Mouse (Mus musculus): ENCODE results near the gene Mdfi. TPM values are rescaled to one million over a fixed set of nuclear protein-coding genes. Genes with fewer than 3 reads are reported as not detected.

Mdfi gene
- polyA plus RNA-seq, 1 experiment from 2014 or later: 13.1 TPM

DNA sequence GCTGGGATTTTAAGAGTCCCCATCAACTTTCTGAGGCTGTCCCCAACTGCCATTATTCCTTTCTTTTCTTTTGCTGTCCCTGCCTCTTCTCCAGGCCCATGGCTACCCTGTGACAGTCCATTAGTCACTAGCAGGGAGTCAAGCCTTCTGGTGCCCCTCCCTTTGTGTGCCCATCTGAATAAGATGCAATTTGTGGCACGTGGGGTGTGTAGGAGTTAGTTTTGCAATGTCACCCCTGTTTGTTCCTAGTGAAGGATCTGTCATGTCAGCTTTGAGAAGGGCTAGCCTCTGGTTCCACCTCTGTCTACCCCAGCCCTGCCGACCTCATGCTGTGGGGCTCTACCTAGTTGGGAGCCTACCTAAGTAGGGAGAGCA is 67.4 kb downstream of the Mdfi start:
- Histone ChIP-seq H3K4me3 (no peak overlapping the region), H3K27ac (no peak overlapping the region), H3K4me1 (peaks cover 6% of the 10 kb centered on the region), H3K36me3 (replicated peaks) (no peaks in the 10 kb centered on the region), H3K27me3 (ENCODE audit: poor library complexity, severe bottlenecking) (peaks cover 19% of the 10 kb centered on the region; the same call in 1 of the 2 replicates), H3K9me3 (peaks cover 6% of the 10 kb centered on the region)
- 78% methylated on average over 2 of the region's 2 CpGs for WGBS
- no peak for DNase-seq (ENCODE audit: extremely low spot score, low spot score)

DNA sequence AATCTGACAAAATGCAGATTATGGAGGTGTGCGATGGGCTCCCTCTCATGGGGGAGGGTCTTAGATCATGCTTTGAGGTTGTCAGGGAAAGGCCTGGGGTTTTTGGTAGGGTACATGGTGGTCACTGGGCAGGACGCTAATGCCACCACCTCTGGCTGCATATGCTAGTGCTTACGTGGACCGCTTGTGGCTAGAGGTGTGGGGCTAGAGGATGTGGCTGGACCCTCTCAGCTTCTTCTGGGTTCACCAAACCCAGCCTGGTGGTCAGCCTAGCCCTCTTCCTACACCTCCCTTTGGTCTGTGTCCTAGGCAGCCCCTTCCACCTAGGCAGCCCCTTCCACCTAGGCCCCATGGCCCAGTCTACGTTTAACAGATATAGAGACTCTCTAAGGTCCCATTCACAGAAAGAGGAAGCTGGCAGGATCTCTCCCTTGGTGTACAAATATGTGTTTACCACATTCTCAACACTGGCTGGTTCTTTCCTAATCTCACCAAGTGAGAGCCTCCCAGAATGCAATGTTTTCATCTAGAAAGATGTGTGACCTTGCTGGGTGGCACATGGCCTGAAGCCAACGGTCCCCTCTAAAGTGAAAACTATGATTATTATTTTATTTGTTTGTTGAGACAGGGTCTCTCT is 68.0 kb downstream of the Mdfi start:
- peaks cover 6% of the 10 kb centered on the region for H3K4me1 ChIP-seq
- H3K27ac ChIP-seq: no peak overlapping the region
- DNase-seq (ENCODE audit: extremely low spot score, low spot score): no peak
- no peaks in the 10 kb centered on the region for H3K36me3 ChIP-seq (replicated peaks)
- peaks cover 19% of the 10 kb centered on the region; the same call in 1 of the 2 replicates for H3K27me3 ChIP-seq (ENCODE audit: poor library complexity, severe bottlenecking)
- H3K4me3 ChIP-seq: no peak overlapping the region
- 0 out of 2 replicates have a peak, but pooled peaks cover under 1% of the 10 kb centered on the region for H3K9me3 ChIP-seq
- 92% methylated on average over 6 of the region's 6 CpGs for WGBS

DNA sequence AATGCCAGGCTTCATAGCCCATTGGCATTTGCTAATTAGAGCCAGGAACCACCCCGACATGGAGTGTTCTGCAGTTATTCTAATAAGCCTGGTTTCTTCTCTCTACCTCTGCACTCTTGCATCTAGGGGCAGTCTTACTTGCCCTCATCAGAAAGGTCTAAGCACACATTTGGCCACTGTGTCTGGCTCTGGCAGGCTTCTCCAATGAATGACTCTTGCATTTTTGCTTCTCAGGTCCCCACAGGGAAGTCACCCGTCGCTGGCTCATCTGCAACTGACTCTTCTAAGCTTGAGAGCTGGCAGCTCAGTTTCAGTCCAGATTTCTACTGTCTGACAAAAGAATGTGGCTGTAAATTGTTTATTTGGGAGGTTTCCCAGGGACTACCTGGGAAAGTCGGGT is 68.5 kb downstream of the Mdfi start:
- Histone ChIP-seq H3K27me3 (ENCODE audit: poor library complexity, severe bottlenecking) (peaks cover 19% of the 10 kb centered on the region; the same call in 1 of the 2 replicates), H3K36me3 (replicated peaks) (no peaks in the 10 kb centered on the region), H3K9me3 (no peaks in the 10 kb centered on the region), H3K4me1 (peaks cover 6% of the 10 kb centered on the region), H3K4me3 (no peak overlapping the region), H3K27ac (no peak overlapping the region)
- DNase-seq (ENCODE audit: extremely low spot score, low spot score): no peak
- WGBS: 77% methylated on average over 4 of the region's 4 CpGs

Other genes with a start within 250 kb of the Mdfi start
- 43.2 and 45.4 TPM in 2 replicates for gene Bysl, start 223.2 kb downstream of the Mdfi start, polyA plus RNA-seq (2016; fragmentation: Nextera tagmentation; extraction: Ambion mirVana)
- gene Med20, start 223.1 kb downstream of the Mdfi start, polyA plus RNA-seq (2016; fragmentation: Nextera tagmentation; extraction: Ambion mirVana): 43.4 and 47.5 TPM in 2 replicates
- gene Gm20517, start 223.1 kb downstream of the Mdfi start, polyA plus RNA-seq (2016; fragmentation: Nextera tagmentation; extraction: Ambion mirVana): 1.5 and 1.9 TPM in 2 replicates
- 5.0 and 6.0 TPM in 2 replicates for gene Usp49, start 204.0 kb downstream of the Mdfi start, polyA plus RNA-seq (2016; fragmentation: Nextera tagmentation; extraction: Ambion mirVana)
- gene Tomm6, start 146.3 kb downstream of the Mdfi start, polyA plus RNA-seq (2016; fragmentation: Nextera tagmentation; extraction: Ambion mirVana): 362 and 379 TPM in 2 replicates
- gene Frs3, start 145.7 kb downstream of the Mdfi start, polyA plus RNA-seq (2016; fragmentation: Nextera tagmentation; extraction: Ambion mirVana): 7.5 and 8.6 TPM in 2 replicates
- 0.14 and 0.22 TPM in 2 replicates for gene Gm21981, start 140.2 kb downstream of the Mdfi start, polyA plus RNA-seq (2016; fragmentation: Nextera tagmentation; extraction: Ambion mirVana)
- 0.70 and 0.90 TPM in 2 replicates for gene Prickle4, start 140.0 kb downstream of the Mdfi start, polyA plus RNA-seq (2016; fragmentation: Nextera tagmentation; extraction: Ambion mirVana)
- gene Pgc, start 107.8 kb downstream of the Mdfi start, polyA plus RNA-seq (2016; fragmentation: Nextera tagmentation; extraction: Ambion mirVana): not detected in 2 replicates
- gene Tfeb, start 97.7 kb downstream of the Mdfi start, polyA plus RNA-seq (2016; fragmentation: Nextera tagmentation; extraction: Ambion mirVana): 1.9 and 2.2 TPM in 2 replicates
- gene Foxp4, start 90.0 kb upstream of the Mdfi start, polyA plus RNA-seq (2016; fragmentation: Nextera tagmentation; extraction: Ambion mirVana): 16.6 and 18.0 TPM in 2 replicates
- gene 1700122O11Rik, start 203.6 kb upstream of the Mdfi start, polyA plus RNA-seq (2016; fragmentation: Nextera tagmentation; extraction: Ambion mirVana): not detected in 2 replicates

All from forebrain, embryonic 10.5 days (tissue).